Mouse (Mus musculus): Measurements from ENCODE around the gene Ucp3.
A peak's percentile ranks its signal among the peaks of the same experiment; 100 is the strongest.

DNA sequence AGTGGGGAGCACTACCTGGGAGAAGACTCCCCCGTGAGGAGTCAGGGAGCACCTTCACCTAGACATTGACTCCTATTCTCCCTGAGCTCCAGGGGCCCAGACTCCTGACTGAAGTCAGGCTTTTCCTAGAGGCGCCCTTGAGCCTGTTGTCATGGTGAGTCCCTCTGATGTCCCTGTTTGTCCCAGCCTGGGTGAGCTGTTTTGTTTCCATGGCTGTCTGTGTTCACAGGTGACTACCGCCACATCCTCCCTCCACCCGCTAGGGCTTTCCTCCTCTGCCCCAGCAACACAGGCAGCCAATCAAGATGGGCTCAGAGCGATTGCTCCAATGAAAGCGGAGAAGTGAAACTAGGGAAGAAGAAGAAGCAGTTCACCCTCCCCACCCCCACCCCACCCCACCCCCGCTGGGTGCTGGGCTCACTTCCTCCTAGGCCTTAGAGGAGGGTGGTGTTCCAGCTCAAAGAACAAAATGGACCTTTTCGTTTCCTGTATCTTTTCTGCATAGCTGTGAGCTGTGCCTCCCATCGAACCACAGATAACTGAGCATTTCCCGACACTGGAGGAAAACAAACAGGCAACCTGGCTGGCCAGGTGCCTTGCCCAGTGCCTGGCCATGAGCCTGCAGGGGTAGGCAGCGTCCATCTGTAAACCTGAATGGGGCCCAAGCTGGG lies 22.9 kb downstream of the Ucp3 start:
- peak; percentile 35 for TF ChIP-seq CTCF (IDR thresholded peaks at IDR 0.05; ENCODE audit: low read depth)
- TF ChIP-seq EP300 (optimal IDR thresholded peaks at IDR 0.05): no peak
